Mouse (Mus musculus) CH12.LX (cell line): ENCODE measurements around the gene Slc25a21. TPM values are rescaled to one million over a fixed set of nuclear protein-coding genes. Genes with fewer than 3 reads are reported as not detected.

Experiments
- DNase-seq: peaks from one replicate; pipeline ENCODE4 v3.0.0-alpha.2; 2013; ENCODE audit errors: extremely low read depth
- H3K27ac ChIP-seq: 2 replicates; pipeline ENCODE4 v1.5.1; 2012; ENCODE audit warnings: low read depth, mild to moderate bottlenecking, control low read depth, moderate library complexity; ENCODE audit not compliant: insufficient read depth
- H3K27me3 ChIP-seq: replicated peaks from 2 replicates; pipeline ENCODE3; 2012; ENCODE audit warnings: inconsistent platforms
- H3K36me3 ChIP-seq, 2 experiments: replicated peaks in 1 of 2; 2 replicates each; pipeline versions ENCODE3 to v1.6.1; 2012; ENCODE audit warnings: inconsistent platforms in 1 of 2, low read length in 1 of 2, mild to moderate bottlenecking in 1 of 2, mixed read lengths in 1 of 2, moderate library complexity in 1 of 2; ENCODE audit not compliant: control insufficient read depth in 1 of 2, insufficient read depth in 1 of 2
- H3K4me1 ChIP-seq, 2 experiments: 2 replicates each; pipeline ENCODE4 v1.6.1; 2012; ENCODE audit warnings: inconsistent platforms in 1 of 2, moderate library complexity in 1 of 2; ENCODE audit not compliant: insufficient read depth in 2 of 2, control insufficient read depth in 1 of 2
- H3K4me2 ChIP-seq: 2 replicates; pipeline ENCODE4 v1.6.1; 2012; ENCODE audit warnings: low read depth, mild to moderate bottlenecking, control low read depth; ENCODE audit not compliant: poor library complexity, insufficient read depth, severe bottlenecking
- H3K4me3 ChIP-seq, 3 experiments: fragments of 150-350 bp in 1 of 3; sonication (generic) in 1 of 3; replicated peaks in 1 of 3; 2 replicates each; pipeline versions ENCODE3 to v1.5.1; 2011 to 2012; ENCODE audit warnings: low read depth in 2 of 3, low read length in 2 of 3, mild to moderate bottlenecking in 2 of 3, moderate library complexity in 2 of 3, control low read depth in 1 of 3, improper control_type of control experiment in 1 of 3, inconsistent platforms in 1 of 3, mixed read lengths in 1 of 3; ENCODE audit not compliant: poor library complexity in 1 of 3
- H3K79me2 ChIP-seq: replicated peaks from 2 replicates; pipeline ENCODE4 v1.6.1; 2012; ENCODE audit warnings: mild to moderate bottlenecking, moderate library complexity; ENCODE audit not compliant: control insufficient read depth, poor library complexity, insufficient read depth, severe bottlenecking; ENCODE audit errors: extremely low read depth
- H3K9ac ChIP-seq: 2 replicates; pipeline ENCODE4 v1.6.1; 2012; ENCODE audit warnings: low read depth, mild to moderate bottlenecking, control low read depth, moderate library complexity; ENCODE audit not compliant: insufficient read depth
- H3K9me3 ChIP-seq: replicated peaks from 2 replicates; pipeline ENCODE3; 2012; ENCODE audit warnings: low read length, inconsistent platforms, mixed read lengths
- CHD1 ChIP-seq: IDR thresholded peaks from 2 replicates; pipeline ENCODE4 v1.6.1; 2012; ENCODE audit warnings: low read depth, low read length, improper control_type of control experiment, inconsistent platforms
- CTCF ChIP-seq, 2 experiments: IDR thresholded peaks in 1 of 2; conservative IDR thresholded peaks in 1 of 2; 2 replicates each; pipeline ENCODE4 v1.5.1; 2011 to 2012; ENCODE audit warnings: low read depth in 2 of 2, low read length in 2 of 2, improper control_type of control experiment in 1 of 2, inconsistent platforms in 1 of 2, mild to moderate bottlenecking in 1 of 2, moderate library complexity in 1 of 2
- E2F4 ChIP-seq: IDR thresholded peaks from 2 replicates; pipeline ENCODE4 v1.6.1; 2011; ENCODE audit warnings: low read depth, low read length, improper control_type of control experiment; ENCODE audit not compliant: insufficient replicate concordance
- ELF1 ChIP-seq: IDR thresholded peaks from 2 replicates; pipeline ENCODE4 v1.6.1; 2014; ENCODE audit warnings: low read depth, mild to moderate bottlenecking, inconsistent platforms, low read length, improper control_type of control experiment
- EP300 ChIP-seq: IDR thresholded peaks from 2 replicates; pipeline ENCODE4 v1.6.1; 2011; ENCODE audit warnings: low read length, improper control_type of control experiment
- GABPA ChIP-seq: IDR thresholded peaks from 2 replicates; pipeline ENCODE4 v1.6.1; 2012; ENCODE audit warnings: low read depth, low read length, improper control_type of control experiment, inconsistent platforms; ENCODE audit not compliant: insufficient replicate concordance
- HCFC1 ChIP-seq: IDR thresholded peaks from 2 replicates; pipeline ENCODE4 v1.6.1; 2012; ENCODE audit warnings: low read depth, mild to moderate bottlenecking, inconsistent platforms, low read length, improper control_type of control experiment
- IRF4 ChIP-seq: IDR thresholded peaks from 2 replicates; pipeline ENCODE4 v1.6.1; 2014; ENCODE audit warnings: low read depth, mild to moderate bottlenecking, inconsistent platforms, low read length, improper control_type of control experiment
- MAFK ChIP-seq: IDR thresholded peaks from 2 replicates; pipeline ENCODE4 v1.6.1; 2011; ENCODE audit warnings: low read length, improper control_type of control experiment; ENCODE audit not compliant: insufficient replicate concordance
- MXI1 ChIP-seq: IDR thresholded peaks from 2 replicates; pipeline ENCODE4 v1.6.1; 2011; ENCODE audit warnings: mild to moderate bottlenecking, low read depth, low read length, improper control_type of control experiment
- NELFE ChIP-seq: IDR thresholded peaks from 2 replicates; pipeline ENCODE4 v1.6.1; 2011; ENCODE audit warnings: low read depth, low read length, improper control_type of control experiment
- NRF1 ChIP-seq: IDR thresholded peaks from 2 replicates; pipeline ENCODE4 v1.6.1; 2014; ENCODE audit warnings: low read depth, mild to moderate bottlenecking, inconsistent platforms, low read length, improper control_type of control experiment, moderate library complexity
- PAX5 ChIP-seq: IDR thresholded peaks from 2 replicates; pipeline ENCODE4 v1.6.1; 2012; ENCODE audit warnings: low read length, inconsistent platforms, mixed read lengths
- POLR2A ChIP-seq: IDR thresholded peaks from 2 replicates; pipeline ENCODE4 v1.6.1; 2011; ENCODE audit warnings: low read depth, mild to moderate bottlenecking, improper control_type of control experiment, low read length
- POLR2AphosphoS2 ChIP-seq: IDR thresholded peaks from 2 replicates; pipeline ENCODE4 v1.6.1; 2011; ENCODE audit warnings: low read depth, low read length, improper control_type of control experiment
- RCOR1 ChIP-seq: conservative IDR thresholded peaks from 2 replicates; pipeline ENCODE4 v1.6.1; 2012; ENCODE audit warnings: low read depth, mild to moderate bottlenecking, inconsistent platforms, low read length, improper control_type of control experiment
- SMC3 ChIP-seq: IDR thresholded peaks from 2 replicates; pipeline ENCODE4 v1.6.1; 2011; ENCODE audit warnings: low read depth, low read length, improper control_type of control experiment
- TBP ChIP-seq: conservative IDR thresholded peaks from 2 replicates; pipeline ENCODE4 v1.6.1; 2011; ENCODE audit warnings: low read depth, low read length, improper control_type of control experiment
- TCF12 ChIP-seq: IDR thresholded peaks from 2 replicates; pipeline ENCODE4 v1.6.1; 2014; ENCODE audit warnings: low read depth, mild to moderate bottlenecking, inconsistent platforms, low read length, improper control_type of control experiment
- USF2 ChIP-seq: conservative IDR thresholded peaks from 2 replicates; pipeline ENCODE4 v1.6.1; 2011; ENCODE audit warnings: low read depth, low read length, improper control_type of control experiment
- ZKSCAN1 ChIP-seq: IDR thresholded peaks from 2 replicates; pipeline ENCODE4 v1.6.1; 2012; ENCODE audit warnings: low read depth, inconsistent platforms, low read length, improper control_type of control experiment, borderline replicate concordance
- ZMIZ1 ChIP-seq: IDR thresholded peaks from 2 replicates; pipeline ENCODE4 v1.6.1; 2012; ENCODE audit warnings: low read depth, mild to moderate bottlenecking, inconsistent platforms, low read length, improper control_type of control experiment
- ZNF384 ChIP-seq: IDR thresholded peaks from 2 replicates; pipeline ENCODE4 v1.6.1; 2012; ENCODE audit warnings: low read depth, low read length, improper control_type of control experiment, inconsistent platforms
- dilution Hi-C: fragments of 300-500 bp; cut with MboI; formaldehyde crosslinking; loops from 2 replicates; pipeline ENCODE4 v1.14.3; 2020; ENCODE audit warnings: low sequenced_read_pairs; ENCODE audit not compliant: extremely low pct_unique_long_range_greater_than_20kb, extremely low pct_ligation_motif_present
- in situ Hi-C: fragments of 300-500 bp; cut with MboI; formaldehyde crosslinking; loops from 3 replicates; pipeline ENCODE4 v1.14.3; 2019; ENCODE audit warnings: low sequenced_read_pairs, low pct_ligation_motif_present, low pct_unique_long_range_greater_than_20kb, mixed read lengths
- polyA plus RNA-seq: library from polyadenylated mRNA; unstranded; fragments of >175 nt; gene quantifications from 2 replicates; pipeline ENCODE4 v1.2.1, GENCODE M21; 2012; ENCODE audit warnings: low read depth; ENCODE audit not compliant: insufficient read length
- total RNA-seq, 2 experiments: library from RNA; depleted of rRNA; stranded (reverse); fragments of 300-350 nt in 1 of 2; fragments of >200 nt in 1 of 2; gene quantifications; 2 replicates each; pipeline ENCODE4 v1.2.3; 2012 to 2014

Gene Slc25a21
- total and polyA plus RNA-seq, 3 experiments, result not detected

- TF ChIP-seq MAFK, result no peak
- no peak for TF ChIP-seq HCFC1
- no peak for TF ChIP-seq ELF1
- TF ChIP-seq IRF4, result no peak
- TF ChIP-seq SMC3, result no peak
- no peak for TF ChIP-seq USF2
- TF ChIP-seq PAX5, result no peak
- no peak for TF ChIP-seq NELFE
- TF ChIP-seq ZNF384, result no peak
- TF ChIP-seq E2F4, result no peak
- no peak for TF ChIP-seq CTCF (conservative IDR thresholded peaks at IDR 0.05 in 1 of 2, IDR thresholded peaks at IDR 0.05 in 1 of 2; ENCODE audit: low read depth in 2 of 2, low read length in 2 of 2)
- TF ChIP-seq GABPA, result no peak
- no peak for TF ChIP-seq ZMIZ1
- TF ChIP-seq ZKSCAN1, result no peak
- TF ChIP-seq POLR2AphosphoS2, result no peak
- TF ChIP-seq RCOR1, result no peak
- TF ChIP-seq MXI1, result no peak
- TF ChIP-seq NRF1, result no peak
- no peaks in the 10 kb centered on the region for H3K27me3 ChIP-seq
- H3K79me2 ChIP-seq, result no peaks in the 10 kb centered on the region
- no peaks in the 10 kb centered on the region for H3K36me3 ChIP-seq
- no peaks in the 10 kb centered on the region for H3K4me1 ChIP-seq
- dilution Hi-C loops, result no loop called here
- no peak overlapping the region for H3K4me3 ChIP-seq
- DNase-seq, result no peak
- H3K27ac ChIP-seq, result no peak overlapping the region
- H3K9ac ChIP-seq, result no peak overlapping the region
- in situ Hi-C loops, result no loop called here
- no peak overlapping the region for H3K4me2 ChIP-seq
- no peaks in the 10 kb centered on the region for H3K9me3 ChIP-seq
Observed at GRCm38 (mm10) chr12:57201901-57202300, 4.6 kb upstream of the Slc25a21 start.

DNA sequence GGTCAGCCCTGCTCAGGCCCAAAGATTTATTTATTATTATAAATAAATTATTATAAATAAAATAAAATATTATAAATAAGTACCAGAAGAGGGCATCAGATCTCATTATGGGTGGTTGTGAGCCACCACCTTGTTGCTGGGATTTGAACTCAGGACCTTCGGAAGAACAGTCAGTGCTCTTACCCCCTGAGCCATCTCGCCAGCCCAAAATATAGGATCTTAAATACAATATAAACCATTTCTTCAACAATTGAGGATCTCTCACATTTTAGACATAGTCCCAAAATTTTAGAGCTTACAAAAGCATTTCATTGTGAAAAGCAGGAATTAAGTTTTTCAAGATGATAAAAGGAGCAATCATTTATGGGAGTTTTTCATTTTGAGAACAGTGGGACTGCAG lies 2.2 kb upstream of the Slc25a21 start:
- Histone ChIP-seq H3K4me2 (no peak overlapping the region), H3K4me1 (no peaks in the 10 kb centered on the region), H3K27me3 (no peaks in the 10 kb centered on the region), H3K79me2 (no peaks in the 10 kb centered on the region), H3K9ac (no peak overlapping the region), H3K4me3 (no peak overlapping the region), H3K9me3 (no peaks in the 10 kb centered on the region), H3K36me3 (no peaks in the 10 kb centered on the region), H3K27ac (no peak overlapping the region)
- TF ChIP-seq CTCF (conservative IDR thresholded peaks at IDR 0.05 in 1 of 2, IDR thresholded peaks at IDR 0.05 in 1 of 2; ENCODE audit: low read depth in 2 of 2, low read length in 2 of 2) (no peak), CHD1 (no peak), POLR2A (no peak), EP300 (no peak), NRF1 (no peak), TCF12 (no peak), GABPA (no peak), RCOR1 (no peak), TBP (no peak)
- in situ Hi-C loops, result loop anchor here (10.0 to 25.0 kb wide), 2 partner anchors 512 to 605 kb away; partner anchors contain the start of gene Pax9
- no peak for DNase-seq
- dilution Hi-C loops, result no loop called here
